Mouse (Mus musculus) 3134 (cell line): ENCODE measurements at regions not wholly inside any gene's neighbourhood (a gene's known extent, or its start where the extent isn't known, plus 50 kb on each side); places are given as distances from the start of the nearest gene placed in this dataset.

ENCODE experiments used
- DNase-seq: peaks from one replicate; pipeline ENCODE4 v3.0.0-alpha.2; 2011; ENCODE audit warnings: low spot score; ENCODE audit not compliant: insufficient read length; ENCODE audit errors: extremely low read depth

- no peak for DNase-seq
These were observed 185.6 kb upstream of the Gm15217 start for GRCm38 (mm10) chr14:46193577-46193976.

- no peak for DNase-seq
These were observed 183.3 kb upstream of the Gm15217 start for GRCm38 (mm10) chr14:46195939-46196338.

- DNase-seq = no peak
These were observed 176.4 kb upstream of the Gm15217 start for GRCm38 (mm10) chr14:46202818-46203217.

GRCm38 (mm10) chr14:46220483-46220882 is 158.7 kb upstream of the Gm15217 start:
- no peak for DNase-seq

DNA sequence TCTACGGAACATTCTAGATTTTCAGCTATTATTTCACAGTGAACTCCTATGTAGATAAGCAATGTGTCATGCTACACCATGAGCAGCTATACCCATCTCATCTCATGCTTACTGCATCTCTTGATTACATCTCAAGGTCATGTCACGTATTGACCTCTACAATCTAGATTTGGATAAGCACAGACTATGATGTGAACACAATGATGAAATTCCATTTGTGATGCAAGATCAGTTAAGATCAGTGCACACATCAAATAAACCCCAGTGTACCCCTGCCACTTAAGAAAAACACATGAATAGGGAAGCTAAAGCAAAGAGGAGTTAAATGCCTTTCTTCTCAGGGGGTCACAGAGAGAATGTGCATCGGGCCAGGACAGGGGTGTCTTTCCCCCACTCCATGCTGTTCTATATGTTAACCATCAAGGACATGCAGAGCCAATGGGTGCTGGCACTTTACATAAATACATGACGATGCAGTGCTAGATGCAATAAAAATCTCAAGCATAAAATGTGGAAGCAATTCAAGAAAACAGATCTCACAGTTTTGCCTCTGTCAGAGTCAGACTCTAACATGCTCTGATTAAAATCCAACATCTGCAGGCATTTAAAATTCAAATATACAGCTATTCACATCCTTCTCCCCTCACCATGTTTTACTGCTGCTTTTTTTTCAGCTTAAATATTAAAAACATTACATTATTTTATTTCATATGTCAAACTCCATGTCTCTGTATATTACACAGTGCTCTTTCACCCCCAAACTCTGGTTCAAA is 157.1 kb upstream of the Gm15217 start:
- no peak for DNase-seq

DNA sequence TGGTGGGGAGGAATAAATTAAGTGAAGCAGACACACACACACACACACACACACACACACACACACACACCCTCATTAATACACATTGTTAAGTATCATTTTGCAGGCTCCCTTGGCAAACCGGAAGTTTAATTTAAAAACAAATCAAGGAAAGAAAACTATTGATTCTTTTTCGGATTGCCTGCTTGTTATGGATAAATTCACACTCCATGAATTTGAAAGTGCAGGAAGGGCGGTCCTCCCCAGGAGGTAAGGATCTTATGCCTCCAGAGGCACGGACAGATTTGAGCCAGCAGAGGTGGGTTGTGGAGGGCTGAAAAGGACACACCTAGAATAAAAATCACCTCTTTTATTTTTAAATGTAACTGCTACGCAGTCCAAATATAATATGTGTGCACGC is 156.2 kb upstream of the Gm15217 start:
- no peak for DNase-seq

DNA sequence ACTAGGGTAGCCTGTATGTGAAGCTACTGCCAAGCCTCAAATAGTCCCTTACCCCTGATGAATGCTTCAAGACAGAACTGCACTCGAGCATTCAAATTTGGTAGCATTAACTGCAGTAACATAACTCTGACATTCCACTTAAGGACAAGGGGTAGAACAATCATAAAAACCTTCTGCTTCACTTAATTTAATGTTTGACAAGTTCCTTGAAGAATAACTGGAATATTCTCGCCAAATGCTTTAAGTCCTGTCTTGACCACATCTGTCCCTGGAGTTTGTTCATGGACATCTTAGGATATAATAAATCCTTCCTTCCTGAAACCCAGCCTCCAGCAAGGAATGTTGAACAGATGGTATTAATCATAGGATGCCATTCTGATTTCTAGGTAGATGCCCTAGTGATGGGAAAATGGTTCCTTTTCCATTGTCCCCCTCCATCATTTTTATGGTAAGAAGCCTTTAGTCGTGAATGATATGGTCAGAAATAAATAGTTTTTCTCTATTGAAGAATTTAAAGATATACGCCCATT is 154.7 kb upstream of the Gm15217 start:
- no peak for DNase-seq

GRCm38 (mm10) chr14:46225851-46226608 is 153.2 kb upstream of the Gm15217 start:
- DNase-seq = no peak

DNA sequence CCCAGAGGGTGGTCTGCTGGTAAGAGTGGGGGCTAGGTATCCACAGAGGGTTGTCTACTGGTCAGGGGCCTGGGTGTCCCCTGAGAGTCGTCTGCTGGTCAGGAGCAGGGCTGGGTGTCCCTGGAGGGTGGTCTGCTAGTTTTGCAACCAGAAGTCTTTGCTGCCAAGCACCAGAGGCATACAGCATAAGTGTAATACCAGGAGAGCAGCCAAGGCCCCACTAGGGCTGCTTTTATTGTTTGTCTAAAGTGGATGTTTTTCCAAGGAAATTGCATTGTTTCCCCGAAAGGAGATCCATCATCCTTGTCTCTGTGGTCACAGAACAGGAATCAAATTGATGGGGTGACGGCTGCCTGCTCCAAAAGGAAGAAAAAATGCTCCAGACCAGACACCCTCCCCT is 145.2 kb upstream of the Gm15217 start:
- no peak for DNase-seq

DNA sequence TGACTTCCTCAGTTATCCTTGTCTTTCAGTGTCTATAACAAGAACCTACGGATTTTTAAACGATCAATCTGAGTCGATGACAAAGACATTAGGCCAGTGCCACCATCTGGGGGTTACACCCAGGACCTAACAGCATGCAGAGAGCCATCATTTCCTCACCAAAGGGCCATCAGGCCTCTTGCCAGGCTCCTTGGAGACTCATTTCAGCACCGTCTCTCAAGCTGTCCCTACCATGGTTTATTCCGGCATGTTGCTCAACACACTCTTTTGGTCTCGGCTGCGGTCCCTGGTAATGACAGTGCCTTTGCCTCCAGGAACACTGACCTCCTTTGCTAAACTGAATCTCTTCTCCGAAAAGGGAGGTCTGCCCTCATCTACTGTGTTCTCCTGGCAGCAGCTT is 144.4 kb upstream of the Gm15217 start:
- no peak for DNase-seq

DNA sequence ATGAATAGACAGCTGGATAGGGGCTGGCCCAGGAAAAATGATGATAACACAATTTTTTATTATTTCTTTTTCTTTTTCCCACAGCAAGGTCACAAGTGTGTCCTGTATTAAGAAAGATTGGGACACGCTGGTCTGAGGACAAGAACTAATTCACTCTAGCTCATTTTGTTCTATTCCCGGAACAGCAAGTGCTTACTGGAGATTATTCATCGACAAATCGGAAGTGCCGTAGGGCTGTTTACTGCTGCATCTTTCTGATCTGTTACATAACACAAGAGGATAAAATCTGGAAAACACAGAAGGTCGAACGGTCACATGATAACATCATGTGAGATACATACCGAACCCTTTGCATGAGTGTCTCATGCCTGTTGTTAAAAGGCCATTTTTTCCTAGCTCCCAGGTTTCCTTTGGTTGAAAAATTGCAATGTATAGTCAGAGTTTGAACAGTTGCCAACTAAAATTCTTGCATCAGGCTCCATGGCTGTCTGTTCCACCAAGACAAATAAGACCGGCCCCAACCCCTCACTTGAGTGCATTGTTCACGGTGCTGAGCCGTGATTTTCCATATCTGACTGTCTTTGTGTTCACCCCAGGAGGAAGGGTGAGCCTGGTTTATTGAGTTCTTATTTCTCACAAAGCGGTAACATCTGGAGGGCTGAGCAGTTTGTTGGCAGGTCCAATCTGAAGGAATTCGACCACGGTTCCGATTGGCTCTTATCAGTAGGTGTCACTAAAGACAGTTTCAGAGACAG is 139.0 kb upstream of the Gm15217 start:
- no peak for DNase-seq

GRCm38 (mm10) chr14:46240896-46241295 is 138.3 kb upstream of the Gm15217 start:
- DNase-seq = no peak

DNA sequence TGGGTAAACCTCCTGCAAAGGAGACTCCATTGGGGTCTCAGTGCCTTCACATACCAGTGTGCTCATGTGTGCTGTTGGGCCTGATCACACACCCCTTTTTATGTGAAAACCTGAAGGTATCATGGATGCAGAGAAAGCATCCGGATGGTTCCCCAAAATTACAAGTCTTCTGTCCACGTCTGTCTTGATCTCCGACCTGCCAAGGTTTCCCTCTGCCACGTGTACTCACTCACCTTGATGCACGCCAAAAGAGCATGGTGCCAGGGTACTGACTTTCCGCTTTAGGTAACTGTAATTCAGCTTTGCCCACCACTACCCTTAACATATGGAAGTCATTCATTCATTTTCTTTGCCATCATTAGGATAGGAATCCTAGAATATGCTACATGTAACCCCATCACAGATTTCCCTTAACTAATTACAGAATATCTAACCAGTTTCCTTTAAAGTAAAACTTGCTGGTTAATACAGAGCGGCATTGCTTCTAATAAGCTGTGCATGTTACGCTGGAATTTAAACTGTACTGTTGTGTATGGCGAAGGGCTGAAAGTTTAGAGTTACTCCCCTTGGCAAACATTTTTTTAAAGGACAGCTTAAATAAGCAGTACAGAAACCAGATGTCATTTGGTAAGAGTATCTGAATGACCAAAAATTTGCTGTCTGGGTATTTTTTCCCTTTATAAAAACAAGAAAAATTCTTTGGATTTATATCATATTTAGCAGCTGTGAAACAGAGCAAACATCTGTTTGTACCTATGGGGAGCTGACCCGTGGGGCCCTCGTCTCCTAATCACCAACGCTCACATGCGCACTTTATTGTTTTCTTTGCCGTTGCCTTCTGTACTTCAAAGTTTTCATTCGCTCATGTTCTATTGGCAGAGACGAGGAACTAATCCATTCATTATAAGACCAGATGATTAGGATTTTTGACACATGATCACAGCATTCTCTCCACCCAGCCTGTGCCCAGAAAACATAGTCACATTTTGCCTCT is 131.4 kb upstream of the Gm15217 start:
- no peak for DNase-seq

GRCm38 (mm10) chr14:46249141-46249540 is 130.1 kb upstream of the Gm15217 start:
- DNase-seq = no peak

GRCm38 (mm10) chr14:46255261-46255660 is 124.0 kb upstream of the Gm15217 start:
- no peak for DNase-seq

- DNase-seq = no peak
These were observed 122.9 kb upstream of the Gm15217 start for GRCm38 (mm10) chr14:46256336-46256735.

- no peak for DNase-seq
These were observed 121.9 kb upstream of the Gm15217 start for GRCm38 (mm10) chr14:46257311-46257710.

DNA sequence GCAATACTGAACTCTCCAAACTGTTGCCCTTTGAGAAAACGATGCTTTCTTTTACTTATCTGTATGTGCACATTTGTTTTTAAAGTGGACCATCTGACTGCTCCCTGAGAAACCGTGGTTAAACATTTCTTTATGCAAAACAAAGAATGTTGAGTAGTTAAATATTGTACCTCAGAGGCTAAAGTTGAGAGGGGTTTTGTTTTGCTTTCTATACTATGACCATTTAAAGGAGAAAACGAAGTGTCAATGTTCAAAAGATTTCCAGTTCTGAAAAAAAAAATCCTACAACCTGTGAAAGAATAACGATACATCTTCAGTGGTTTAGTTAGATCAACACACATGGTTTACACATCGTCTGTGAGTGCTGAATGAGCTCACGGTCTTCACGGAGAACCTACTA is 120.7 kb upstream of the Gm15217 start:
- no peak for DNase-seq

GRCm38 (mm10) chr14:46260291-46260980 is 118.8 kb upstream of the Gm15217 start:
- no peak for DNase-seq
